Mouse (Mus musculus) megakaryocyte, embryonic 14.5 days (primary cell): ENCODE data around the gene Hist1h4k.

Experiments
- FLI1 ChIP-seq: IDR thresholded peaks from 2 replicates; pipeline ENCODE4 v1.6.1; 2012; ENCODE audit warnings: low read length, inconsistent platforms, mixed read lengths
- GATA1 ChIP-seq: IDR thresholded peaks from 3 replicates; pipeline ENCODE4 v1.6.1; 2012; ENCODE audit warnings: mixed read lengths, low read length, inconsistent platforms, borderline replicate concordance

- TF ChIP-seq GATA1 (no peak), FLI1 (no peak)
Observed at GRCm38 (mm10) chr13:21718381-21719080, 31.8 kb downstream of the Hist1h4k start.
